Mouse (Mus musculus) kidney, embryonic 15.5 days (tissue): ENCODE measurements around the gene 4921511M17Rik. TPM values are rescaled to one million over a fixed set of nuclear protein-coding genes. Genes with fewer than 3 reads are reported as not detected.
"Not testable (repeated sequence)": the region's sequence is repeated elsewhere in the genome, so short reads cannot be mapped to it uniquely, and the experiment has no call there.

Experiments
- ATAC-seq: fragments of 200-750 bp; cut with Nextera tagmentation; replicated peaks from 2 replicates; pipeline ENCODE4 v1.8.0; 2017; ENCODE audit warnings: moderate TSS enrichment; ENCODE audit not compliant: low FRiP score
- H3K27ac ChIP-seq: fragments of 300-500 bp; sonication (generic); 2 replicates; pipeline ENCODE4 v1.5.1; 2015; ENCODE audit warnings: mild to moderate bottlenecking, inconsistent platforms
- H3K27me3 ChIP-seq: fragments of 300-500 bp; sonication (generic); 2 replicates; pipeline ENCODE4 v1.6.1; 2015; ENCODE audit warnings: inconsistent platforms
- H3K36me3 ChIP-seq: fragments of 300-500 bp; sonication (generic); 2 replicates; pipeline ENCODE4 v1.6.1; 2015; ENCODE audit warnings: inconsistent platforms
- H3K4me1 ChIP-seq: fragments of 300-500 bp; sonication (generic); 2 replicates; pipeline ENCODE4 v1.6.1; 2015; ENCODE audit warnings: inconsistent platforms
- H3K4me2 ChIP-seq: fragments of 300-500 bp; sonication (generic); 2 replicates; pipeline ENCODE4 v1.6.1; 2015; ENCODE audit warnings: moderate library complexity, mild to moderate bottlenecking, inconsistent platforms
- H3K4me3 ChIP-seq: fragments of 300-500 bp; sonication (generic); replicated peaks from 2 replicates; pipeline ENCODE4 v1.5.1; 2015; ENCODE audit warnings: mild to moderate bottlenecking, inconsistent platforms
- H3K9ac ChIP-seq: fragments of 300-500 bp; sonication (generic); 2 replicates; pipeline ENCODE4 v1.6.1; 2015; ENCODE audit warnings: mild to moderate bottlenecking, inconsistent platforms
- H3K9me3 ChIP-seq: fragments of 300-500 bp; sonication (generic); replicated peaks from 2 replicates; pipeline ENCODE4 v1.6.1; 2016; ENCODE audit warnings: inconsistent platforms
- WGBS: fragments of 180-500 bp; shearing (Covaris S2); methylation state at CpG from one replicate; pipeline ENCODE4 v1.1.7; 2015; ENCODE audit warnings: mixed read lengths; 5-methylcytosine and 5-hydroxymethylcytosine counted together
- polyA plus RNA-seq: library from polyadenylated mRNA; unstranded; fragments of >200 nt; fragmentation: Nextera tagmentation; extraction: Ambion mirVana; gene quantifications from 2 replicates; pipeline ENCODE4 v1.2.1, GENCODE M21; 2015

Gene 4921511M17Rik
- not detected in 2 replicates for polyA plus RNA-seq

GRCm38 (mm10) chrX:154033727-154034126 is at the start of gene 4921511M17Rik:
Gene 4921511M17Rik (minus strand): TSS chrX:154033827.
- not testable (repeated sequence) for ATAC-seq, H3K9ac ChIP-seq, H3K4me1 ChIP-seq, H3K36me3 ChIP-seq, H3K4me3 ChIP-seq, H3K27ac ChIP-seq, H3K27me3 ChIP-seq, H3K4me2 ChIP-seq, H3K9me3 ChIP-seq

- H3K27me3 ChIP-seq, H3K9me3 ChIP-seq, H3K4me1 ChIP-seq, H3K4me3 ChIP-seq, H3K9ac ChIP-seq, H3K4me2 ChIP-seq, H3K27ac ChIP-seq, H3K36me3 ChIP-seq, ATAC-seq: not testable (repeated sequence)
Observed at GRCm38 (mm10) chrX:154054939-154055338, 21.3 kb upstream of the 4921511M17Rik start, which contains the start of gene Gm10057. Gene Gm10057 (minus strand): TSS chrX:154055039.

GRCm38 (mm10) chrX:154012540-154012939 is 21.1 kb downstream of the 4921511M17Rik start, which contains the start of gene Samt1:
Gene Samt1 (minus strand): TSS chrX:154012640.
- H3K27ac ChIP-seq, H3K9ac ChIP-seq, H3K9me3 ChIP-seq, ATAC-seq, H3K4me2 ChIP-seq, H3K4me3 ChIP-seq, H3K27me3 ChIP-seq, H3K36me3 ChIP-seq, H3K4me1 ChIP-seq: not testable (repeated sequence)

GRCm38 (mm10) chrX:153976914-153977313 is 56.7 kb downstream of the 4921511M17Rik start:
- ATAC-seq, H3K27me3 ChIP-seq, H3K9me3 ChIP-seq, H3K9ac ChIP-seq, H3K4me2 ChIP-seq, H3K36me3 ChIP-seq, H3K4me1 ChIP-seq, H3K4me3 ChIP-seq, H3K27ac ChIP-seq: not testable (repeated sequence)
- no CpG with 5 or more reads among the region's 2 CpGs for WGBS

- 28% methylated on average over 4 of the region's 4 CpGs for WGBS
Observed at GRCm38 (mm10) chrX:153976467-153976866, 57.2 kb downstream of the 4921511M17Rik start.

GRCm38 (mm10) chrX:153974450-153974849 is 59.2 kb downstream of the 4921511M17Rik start:
- no peak overlapping the region for H3K4me3 ChIP-seq
- H3K27me3 ChIP-seq = no peaks in the 10 kb centered on the region
- no peaks in the 10 kb centered on the region for H3K36me3 ChIP-seq
- H3K9me3 ChIP-seq = no peaks in the 10 kb centered on the region
- no peak overlapping the region for H3K27ac ChIP-seq
- H3K4me1 ChIP-seq = no peaks in the 10 kb centered on the region
- no peak overlapping the region for H3K9ac ChIP-seq
- H3K4me2 ChIP-seq = no peak overlapping the region
- ATAC-seq = no peak
- 26% methylated on average over 2 of the region's 2 CpGs for whole genome bisulfite sequencing

More at GRCm38 (mm10) chrX:153976467-153976866, 57.2 kb downstream of the 4921511M17Rik start:
- H3K27ac ChIP-seq, H3K4me2 ChIP-seq, H3K27me3 ChIP-seq, H3K4me1 ChIP-seq, H3K9me3 ChIP-seq, H3K4me3 ChIP-seq, H3K36me3 ChIP-seq, ATAC-seq, H3K9ac ChIP-seq: not testable (repeated sequence)

Other genes with a start within 250 kb of the 4921511M17Rik start
- gene Spin2c, start 201.6 kb downstream of the 4921511M17Rik start, polyA plus RNA-seq = 11.7 and 13.5 TPM in 2 replicates
- gene Samt1, start 21.2 kb downstream of the 4921511M17Rik start, polyA plus RNA-seq = not detected in 2 replicates
- not detected in 2 replicates for gene Gm10057, start 21.2 kb upstream of the 4921511M17Rik start, polyA plus RNA-seq
- gene Gm15140, start 86.9 kb upstream of the 4921511M17Rik start, polyA plus RNA-seq = not detected in 2 replicates